15 mouse cellular contexts compared by ENCODE assay signal in the genomic region with DNA sequence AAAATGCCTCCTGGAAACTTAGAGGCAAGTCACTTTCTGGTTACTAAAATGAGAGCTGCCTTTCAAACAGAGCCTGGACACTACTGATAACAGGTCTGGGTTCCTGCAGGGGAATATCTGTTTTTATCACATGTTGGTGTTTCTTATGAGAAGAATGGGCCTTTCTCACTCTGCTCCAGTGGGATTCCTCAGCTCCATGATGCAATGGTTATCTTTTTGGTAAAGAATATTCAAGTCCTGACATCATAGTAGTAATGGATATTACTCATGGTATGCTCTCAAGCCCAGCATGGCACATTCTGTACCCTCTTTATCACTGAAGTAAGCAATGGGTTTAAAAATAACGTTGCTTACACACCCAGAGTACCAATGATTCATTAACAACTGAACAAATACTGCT. TPM values are rescaled to one million over a fixed set of nuclear protein-coding genes. Genes with fewer than 3 reads are reported as not detected.
DNase-seq lines count a peak whose midpoint lies in the region; ATAC-seq and TF ChIP-seq lines count a peak whose summit lies in the region.
"Had no signal": no experiment of that assay in that cellular context is flagged by ENCODE, and none has a peak within 500 bp of the region (broad histone marks: within the 10 kb centered on the region; RNA-seq: fewer than 3 reads in every experiment).

No protein-coding gene starts in this region.

- H3K9me3 ChIP-seq in heart, embryonic 11.5 days (replicated peaks; ENCODE audit: control insufficient read depth, low read length) = no peaks in the 10 kb centered on the region
- H3K9me3 ChIP-seq in liver, embryonic 11.5 days (ENCODE audit: control insufficient read depth, low read length) = no peaks in the 10 kb centered on the region
- no peaks in the 10 kb centered on the region for H3K9me3 ChIP-seq in stomach, embryonic 15.5 days

- H3K9ac ChIP-seq in heart, embryonic 11.5 days (ENCODE audit: low read depth, low read length) = no peak overlapping the region
- no peak overlapping the region for H3K9ac ChIP-seq in liver, embryonic 11.5 days (ENCODE audit: low read depth, low read length)
- no peak overlapping the region for H3K9ac ChIP-seq in stomach, embryonic 15.5 days
- H3K9ac ChIP-seq: forebrain, postnatal 0 days had no signal

- no peaks in the 10 kb centered on the region for H3K27me3 ChIP-seq in heart, embryonic 11.5 days (ENCODE audit: control insufficient read depth, insufficient read depth, low read length)
- no peaks in the 10 kb centered on the region for H3K27me3 ChIP-seq in liver, embryonic 11.5 days (replicated peaks; ENCODE audit: control insufficient read depth, insufficient read depth, low read length)
- no peaks in the 10 kb centered on the region for H3K27me3 ChIP-seq in stomach, embryonic 15.5 days (replicated peaks)

- no peak overlapping the region for H3K27ac ChIP-seq in heart, embryonic 11.5 days (ENCODE audit: low read depth, low read length)
- H3K27ac ChIP-seq in liver, embryonic 11.5 days (ENCODE audit: low read depth, low read length) = peak overlapping the region; percentile 63
- no peak overlapping the region for H3K27ac ChIP-seq in stomach, embryonic 15.5 days
- H3K27ac ChIP-seq in left cerebral cortex, adult 2 months = no peak overlapping the region

- peak; percentile 69; the same call in 1 of the 2 replicates for ATAC-seq in heart, embryonic 11.5 days (replicated peaks; ENCODE audit: insufficient number of reproducible peaks, low FRiP score, low TSS enrichment)
- ATAC-seq in liver, embryonic 11.5 days (replicated peaks; ENCODE audit: low FRiP score) = peak; percentile 94
- ATAC-seq in stomach, embryonic 15.5 days (ENCODE audit: insufficient read depth, low FRiP score, low read depth) = peak; percentile 45; the same call in 1 of the 2 replicates
- ATAC-seq in frontal cortex, adult (ENCODE audit: low TSS enrichment) = no peak
- ATAC-seq: forebrain, postnatal 0 days had no signal

- H3K4me2 ChIP-seq in heart, embryonic 11.5 days = no peak overlapping the region
- H3K4me2 ChIP-seq in liver, embryonic 11.5 days = peak overlapping the region; percentile 26
- no peak overlapping the region for H3K4me2 ChIP-seq in stomach, embryonic 15.5 days

- H3K4me1 ChIP-seq in heart, embryonic 11.5 days (ENCODE audit: control insufficient read depth, insufficient read depth, low read length) = peaks cover 39% of the 10 kb centered on the region
- peaks cover 55% of the 10 kb centered on the region for H3K4me1 ChIP-seq in liver, embryonic 11.5 days (replicated peaks; ENCODE audit: control insufficient read depth, insufficient read depth, low read length)
- H3K4me1 ChIP-seq in stomach, embryonic 15.5 days = no peaks in the 10 kb centered on the region

- intact Hi-C loops in left cerebral cortex, adult 2 months (cut with DNase I) = no loop called here

- no peaks in the 10 kb centered on the region for H3K36me3 ChIP-seq in heart, embryonic 11.5 days (ENCODE audit: control insufficient read depth, insufficient read depth, low read length)
- no peaks in the 10 kb centered on the region for H3K36me3 ChIP-seq in liver, embryonic 11.5 days (ENCODE audit: control insufficient read depth, insufficient read depth, low read length)
- no peaks in the 10 kb centered on the region for H3K36me3 ChIP-seq in stomach, embryonic 15.5 days

- DNase-seq in heart, postnatal 4 days = no peak
- DNase-seq in lung, postnatal 36 days = peak; percentile 37
- no peak for DNase-seq in lung, postnatal 10 days
- no peak for DNase-seq in liver, embryonic 11.5 days (ENCODE audit: low spot score)
- DNase-seq in left cerebral cortex, adult 2 months (ENCODE audit: extremely low spot score in 1 of 2, low spot score in 2 of 2) = no peak
- DNase-seq: adrenal gland, postnatal 36 days; cerebellum, adult 18-20 months; forebrain, postnatal 0 days; gastrocnemius, postnatal 10 days; kidney, adult 2 months; layer of hippocampus, postnatal 36 days had no signal

- no peak for TF ChIP-seq CTCF in left cerebral cortex, adult 2 months (IDR thresholded peaks at IDR 0.05)

- WGBS in heart, embryonic 11.5 days (ENCODE audit: insufficient replicate concordance) = 22% methylated on average over 1 of the region's 1 CpGs
- WGBS in liver, embryonic 11.5 days = 39% methylated on average over 1 of the region's 1 CpGs
- 40% methylated on average over 1 of the region's 1 CpGs for WGBS in stomach, embryonic 15.5 days

- no peak overlapping the region for H3K4me3 ChIP-seq in heart, embryonic 11.5 days (ENCODE audit: low read depth, low read length)
- H3K4me3 ChIP-seq in liver, embryonic 11.5 days (ENCODE audit: low read depth, low read length) = no peak overlapping the region
- no peak overlapping the region for H3K4me3 ChIP-seq in stomach, embryonic 15.5 days (replicated peaks)
- no peak overlapping the region for H3K4me3 ChIP-seq in left cerebral cortex, adult 2 months

RNA-seq across cellular contexts. Expression of a gene that starts 40.0 kb away (rescaled TPM):
- 1.7 and 2.4 TPM in 2 replicates for polyA plus RNA-seq in heart, embryonic 11.5 days (2014; fragmentation: Nextera tagmentation; extraction: Ambion mirVana)
- total RNA-seq in heart, postnatal 4 days (2021) = 1 to 10 TPM in 1 of 2 experiments, under 1 TPM in 1; 0.72 to 1.2 TPM
- 11.5 and 12.0 TPM in 2 replicates for polyA plus RNA-seq in liver, embryonic 11.5 days (2014; fragmentation: Nextera tagmentation; extraction: Ambion mirVana)
- 3.4 and 3.5 TPM in 2 replicates for polyA plus RNA-seq in stomach, embryonic 15.5 days (2015; fragmentation: Nextera tagmentation; extraction: Ambion mirVana)
- total RNA-seq in left cerebral cortex, adult 2 months (2021) = 1 to 10 TPM; 2.2 to 2.6 TPM
- total RNA-seq: ES-E14 had no signal

RNA-seq across cellular contexts. Expression of a gene that starts 40.7 kb away (rescaled TPM):
- 15.1 and 18.9 TPM in 2 replicates for polyA plus RNA-seq in heart, embryonic 11.5 days (2014; fragmentation: Nextera tagmentation; extraction: Ambion mirVana)
- total RNA-seq in heart, postnatal 4 days (2021) = 10 to 100 TPM; 73.4 to 75.5 TPM
- polyA plus RNA-seq in liver, embryonic 11.5 days (2014; fragmentation: Nextera tagmentation; extraction: Ambion mirVana) = 21.4 and 27.4 TPM in 2 replicates
- 23.8 and 25.6 TPM in 2 replicates for polyA plus RNA-seq in stomach, embryonic 15.5 days (2015; fragmentation: Nextera tagmentation; extraction: Ambion mirVana)
- 10 to 100 TPM; 54.7 to 61.3 TPM for total RNA-seq in left cerebral cortex, adult 2 months (2021)
